Mouse (Mus musculus): ENCODE measurements around the gene Slc16a9.

Slc16a9 gene

GRCm38 (mm10) chr10:70250766-70251165 lies 5.9 kb downstream of the Slc16a9 start:
- DNase-seq, result no peak

- peak; percentile 12 for DNase-seq
Measured at GRCm38 (mm10) chr10:70254666-70255065, 9.8 kb downstream of the Slc16a9 start.

- no peak for DNase-seq
Measured at GRCm38 (mm10) chr10:70255601-70256210, 10.8 kb downstream of the Slc16a9 start.

GRCm38 (mm10) chr10:70257029-70257428 lies 12.1 kb downstream of the Slc16a9 start:
- DNase-seq, result no peak

GRCm38 (mm10) chr10:70260904-70261303 lies 16.0 kb downstream of the Slc16a9 start:
- DNase-seq, result no peak

- no peak for DNase-seq
Measured at GRCm38 (mm10) chr10:70262051-70262450, 17.2 kb downstream of the Slc16a9 start.

GRCm38 (mm10) chr10:70263681-70264189 lies 18.8 kb downstream of the Slc16a9 start:
- no peak for DNase-seq

- DNase-seq, result no peak
Measured at GRCm38 (mm10) chr10:70264337-70265036, 19.6 kb downstream of the Slc16a9 start.

GRCm38 (mm10) chr10:70266501-70266900 lies 21.6 kb downstream of the Slc16a9 start:
- DNase-seq, result no peak

GRCm38 (mm10) chr10:70268581-70269446 lies 23.9 kb downstream of the Slc16a9 start:
- DNase-seq, result no peak

- DNase-seq, result no peak
Measured at GRCm38 (mm10) chr10:70269447-70269787, 24.5 kb downstream of the Slc16a9 start.

GRCm38 (mm10) chr10:70276678-70277077 lies 31.8 kb downstream of the Slc16a9 start:
- DNase-seq, result no peak

- no peak for DNase-seq
Measured at GRCm38 (mm10) chr10:70279349-70279748, 34.4 kb downstream of the Slc16a9 start.

- no peak for DNase-seq
Measured at GRCm38 (mm10) chr10:70287825-70288235, 42.9 kb downstream of the Slc16a9 start.

- DNase-seq, result no peak
Measured at GRCm38 (mm10) chr10:70288406-70289327, 43.8 kb downstream of the Slc16a9 start.

- DNase-seq, result no peak
Measured at GRCm38 (mm10) chr10:70292014-70292413, 47.1 kb downstream of the Slc16a9 start.

GRCm38 (mm10) chr10:70294094-70294493 lies 49.2 kb downstream of the Slc16a9 start:
- DNase-seq, result no peak

- DNase-seq, result peak; percentile 86
Measured at GRCm38 (mm10) chr10:70296531-70297366, 51.8 kb downstream of the Slc16a9 start.

GRCm38 (mm10) chr10:70299118-70299517 lies 54.2 kb downstream of the Slc16a9 start:
- no peak for DNase-seq

- DNase-seq, result no peak
Measured at GRCm38 (mm10) chr10:70299653-70300052, 54.8 kb downstream of the Slc16a9 start.

- no peak for DNase-seq
Measured at GRCm38 (mm10) chr10:70301190-70301589, 56.3 kb downstream of the Slc16a9 start.

All from cerebellum, adult 9-11 months (tissue).